Mouse (Mus musculus): ENCODE results near the gene Ppp1r9a. TPM values are rescaled to one million over a fixed set of nuclear protein-coding genes. Genes with fewer than 3 reads are reported as not detected.

The Ppp1r9a gene
- polyA plus RNA-seq, 1 experiment from 2014 or later, result 17.8 TPM

- H3K27me3 ChIP-seq (ENCODE audit: control insufficient read depth, insufficient read depth, low read length), result no peaks in the 10 kb centered on the region
- H3K27ac ChIP-seq (ENCODE audit: low read depth, low read length), result no peak overlapping the region
- 94% methylated on average over 2 of the region's 2 CpGs for WGBS
- H3K4me2 ChIP-seq, result no peak overlapping the region
- H3K9ac ChIP-seq (ENCODE audit: low read length), result no peak overlapping the region
- DNase-seq (ENCODE audit: low spot score, missing footprints), result no peak
- H3K36me3 ChIP-seq (ENCODE audit: control insufficient read depth, insufficient read depth, low read length), result no peaks in the 10 kb centered on the region
- no peaks in the 10 kb centered on the region for H3K9me3 ChIP-seq (ENCODE audit: control insufficient read depth, low read length)
- no peaks in the 10 kb centered on the region for H3K4me1 ChIP-seq (ENCODE audit: control insufficient read depth, insufficient read depth, low read length)
- ATAC-seq (ENCODE audit: low FRiP score), result no peak
- no peak overlapping the region for H3K4me3 ChIP-seq (ENCODE audit: low read depth, low read length)
Observed at GRCm38 (mm10) chr6:5207817-5208216, 305.1 kb downstream of the Ppp1r9a start.

Other genes with a start within 250 kb of the Ppp1r9a start
- 62.5 and 71.3 TPM in 2 replicates for gene Sgce, start 155.7 kb upstream of the Ppp1r9a start, polyA plus RNA-seq (2014; fragmentation: Nextera tagmentation; extraction: Ambion mirVana)
- 11.2 and 11.9 TPM in 2 replicates for gene Peg10, start 155.6 kb upstream of the Ppp1r9a start, polyA plus RNA-seq (2014; fragmentation: Nextera tagmentation; extraction: Ambion mirVana)

All from midbrain, embryonic 11.5 days (tissue).